Mouse (Mus musculus) forebrain, embryonic 11.5 days (tissue): Measurements from ENCODE around the gene Melk. TPM values are rescaled to one million over a fixed set of nuclear protein-coding genes. Genes with fewer than 3 reads are reported as not detected.

ENCODE experiments used
- ATAC-seq: fragments of 200-750 bp; cut with Nextera tagmentation; replicated peaks from 2 replicates; pipeline ENCODE4 v1.8.0; 2017; ENCODE audit warnings: moderate TSS enrichment; ENCODE audit not compliant: low FRiP score
- DNase-seq: peaks from one replicate; pipeline ENCODE4 v3.0.0-alpha.2; 2017; ENCODE audit warnings: low spot score
- H3K27ac ChIP-seq: fragments of 300-500 bp; sonication (generic); 2 replicates; pipeline ENCODE4 v1.5.1; 2014; ENCODE audit warnings: low read depth, low read length
- H3K27me3 ChIP-seq: fragments of 300-500 bp; sonication (generic); 2 replicates; pipeline ENCODE4 v1.6.1; 2014; ENCODE audit warnings: mild to moderate bottlenecking, low read length, mixed read lengths; ENCODE audit not compliant: control insufficient read depth, insufficient read depth
- H3K36me3 ChIP-seq: fragments of 300-500 bp; sonication (generic); 2 replicates; pipeline ENCODE4 v1.6.1; 2014; ENCODE audit warnings: mild to moderate bottlenecking, low read length, moderate library complexity, mixed read lengths; ENCODE audit not compliant: control insufficient read depth, insufficient read depth
- H3K4me1 ChIP-seq: fragments of 300-500 bp; sonication (generic); replicated peaks from 2 replicates; pipeline ENCODE4 v1.6.1; 2014; ENCODE audit warnings: low read length, mixed read lengths; ENCODE audit not compliant: control insufficient read depth, insufficient read depth
- H3K4me2 ChIP-seq: fragments of 300-500 bp; sonication (generic); 2 replicates; pipeline ENCODE4 v1.6.1; 2014; ENCODE audit warnings: low read depth, mild to moderate bottlenecking, low read length, moderate library complexity, mixed read lengths; ENCODE audit not compliant: severe bottlenecking
- H3K4me3 ChIP-seq: fragments of 300-500 bp; sonication (generic); 2 replicates; pipeline ENCODE4 v1.5.1; 2014; ENCODE audit warnings: low read depth, low read length
- H3K9ac ChIP-seq: fragments of 300-500 bp; sonication (generic); 2 replicates; pipeline ENCODE4 v1.6.1; 2014; ENCODE audit warnings: low read length
- H3K9me3 ChIP-seq: fragments of 300-500 bp; sonication (generic); 2 replicates; pipeline ENCODE4 v1.6.1; 2016; ENCODE audit warnings: low read length, mixed read lengths; ENCODE audit not compliant: control insufficient read depth
- WGBS: fragments of 180-500 bp; shearing (Covaris S2); extraction: QIAGEN DNeasy Blood & Tissue Kit; methylation state at CpG from one replicate; pipeline ENCODE4 v1.1.7; 2014; 5-methylcytosine and 5-hydroxymethylcytosine counted together
- polyA plus RNA-seq: library from polyadenylated mRNA; unstranded; fragments of >200 nt; fragmentation: Nextera tagmentation; extraction: Ambion mirVana; gene quantifications from 2 replicates; pipeline ENCODE4 v1.2.1, GENCODE M21; 2014

The Melk gene
- polyA plus RNA-seq, 1 experiment from 2014 or later: 78.5 TPM

GRCm38 (mm10) chr4:44267437-44267836 is 33.2 kb upstream of the Melk start:
- Histone ChIP-seq H3K36me3 (no peaks in the 10 kb centered on the region), H3K9me3 (no peaks in the 10 kb centered on the region), H3K9ac (no peak overlapping the region), H3K4me3 (no peak overlapping the region), H3K27me3 (no peaks in the 10 kb centered on the region), H3K27ac (no peak overlapping the region), H3K4me1 (no peaks in the 10 kb centered on the region), H3K4me2 (no peak overlapping the region)
- no peak for DNase-seq
- ATAC-seq: no peak
- WGBS: 88% methylated on average over 6 of the region's 6 CpGs

GRCm38 (mm10) chr4:44269376-44269817 is 31.3 kb upstream of the Melk start:
- Histone ChIP-seq H3K9me3 (no peaks in the 10 kb centered on the region), H3K4me3 (no peak overlapping the region), H3K9ac (no peak overlapping the region), H3K27ac (no peak overlapping the region), H3K4me1 (no peaks in the 10 kb centered on the region), H3K27me3 (no peaks in the 10 kb centered on the region), H3K4me2 (no peak overlapping the region), H3K36me3 (no peaks in the 10 kb centered on the region)
- ATAC-seq (no peak), DNase-seq (no peak)
- WGBS: 93% methylated on average over 14 of the region's 14 CpGs

- Histone ChIP-seq H3K27me3 (no peaks in the 10 kb centered on the region), H3K9ac (no peak overlapping the region), H3K27ac (no peak overlapping the region), H3K9me3 (no peaks in the 10 kb centered on the region), H3K4me3 (no peak overlapping the region), H3K36me3 (no peaks in the 10 kb centered on the region), H3K4me2 (no peak overlapping the region), H3K4me1 (no peaks in the 10 kb centered on the region)
- 79% methylated on average over 5 of the region's 5 CpGs for WGBS
- no peak for ATAC-seq
- no peak for DNase-seq
Measured at GRCm38 (mm10) chr4:44271134-44271533, 29.5 kb upstream of the Melk start.

GRCm38 (mm10) chr4:44281597-44282265 is 18.9 kb upstream of the Melk start:
- Histone ChIP-seq H3K4me1 (no peaks in the 10 kb centered on the region), H3K27ac (no peak overlapping the region), H3K9ac (no peak overlapping the region), H3K36me3 (no peaks in the 10 kb centered on the region), H3K27me3 (no peaks in the 10 kb centered on the region), H3K4me3 (no peak overlapping the region), H3K9me3 (no peaks in the 10 kb centered on the region), H3K4me2 (no peak overlapping the region)
- ATAC-seq (no peak), DNase-seq (no peak)
- WGBS: 81% methylated on average over 7 of the region's 7 CpGs

GRCm38 (mm10) chr4:44292534-44292933 is 8.1 kb upstream of the Melk start:
- no peaks in the 10 kb centered on the region for H3K36me3 ChIP-seq
- no peak overlapping the region for H3K4me3 ChIP-seq
- no peaks in the 10 kb centered on the region for H3K27me3 ChIP-seq
- WGBS: 12% methylated on average over 7 of the region's 7 CpGs
- H3K27ac ChIP-seq: no peak overlapping the region
- ATAC-seq (no peak), DNase-seq (peak; percentile 58)
- no peak overlapping the region for H3K4me2 ChIP-seq
- H3K4me1 ChIP-seq: no peaks in the 10 kb centered on the region
- no peaks in the 10 kb centered on the region for H3K9me3 ChIP-seq
- H3K9ac ChIP-seq: no peak overlapping the region

GRCm38 (mm10) chr4:44295837-44296236 is 4.8 kb upstream of the Melk start:
- Histone ChIP-seq H3K4me2 (no peak overlapping the region), H3K4me3 (no peak overlapping the region), H3K27ac (no peak overlapping the region), H3K9ac (no peak overlapping the region), H3K27me3 (no peaks in the 10 kb centered on the region), H3K36me3 (no peaks in the 10 kb centered on the region), H3K4me1 (no peaks in the 10 kb centered on the region), H3K9me3 (no peaks in the 10 kb centered on the region)
- WGBS: 43% methylated on average over 1 of the region's 1 CpGs
- ATAC-seq (no peak), DNase-seq (no peak)

- Histone ChIP-seq H3K27ac (no peak overlapping the region), H3K4me2 (no peak overlapping the region), H3K27me3 (no peaks in the 10 kb centered on the region), H3K9me3 (no peaks in the 10 kb centered on the region), H3K4me3 (no peak overlapping the region), H3K36me3 (no peaks in the 10 kb centered on the region; the same call in 1 of the 2 replicates), H3K4me1 (0 out of 2 replicates have a peak, but pooled peaks cover 3% of the 10 kb centered on the region), H3K9ac (no peak overlapping the region)
- DNase-seq (no peak), ATAC-seq (no peak)
- 90% methylated on average over 7 of the region's 7 CpGs for WGBS
Measured at GRCm38 (mm10) chr4:44306585-44306984, 5.9 kb downstream of the Melk start.

GRCm38 (mm10) chr4:44310429-44310828 is 9.8 kb downstream of the Melk start:
- no peaks in the 10 kb centered on the region for H3K4me1 ChIP-seq
- H3K4me3 ChIP-seq: no peak overlapping the region
- DNase-seq (no peak), ATAC-seq (no peak)
- no peaks in the 10 kb centered on the region for H3K9me3 ChIP-seq
- H3K27me3 ChIP-seq: no peaks in the 10 kb centered on the region
- 89% methylated on average over 4 of the region's 4 CpGs for WGBS
- H3K9ac ChIP-seq: no peak overlapping the region
- H3K4me2 ChIP-seq: no peak overlapping the region
- H3K36me3 ChIP-seq: no peaks in the 10 kb centered on the region; the same call in 1 of the 2 replicates
- H3K27ac ChIP-seq: no peak overlapping the region

GRCm38 (mm10) chr4:44310911-44311310 is 10.2 kb downstream of the Melk start:
- ATAC-seq (no peak), DNase-seq (no peak)
- Histone ChIP-seq H3K4me3 (no peak overlapping the region), H3K27me3 (no peaks in the 10 kb centered on the region), H3K27ac (no peak overlapping the region), H3K9ac (no peak overlapping the region), H3K36me3 (no peaks in the 10 kb centered on the region; the same call in 1 of the 2 replicates), H3K4me2 (no peak overlapping the region), H3K4me1 (no peaks in the 10 kb centered on the region), H3K9me3 (no peaks in the 10 kb centered on the region)
- 96% methylated on average over 4 of the region's 4 CpGs for WGBS
